In the genomic region with DNA sequence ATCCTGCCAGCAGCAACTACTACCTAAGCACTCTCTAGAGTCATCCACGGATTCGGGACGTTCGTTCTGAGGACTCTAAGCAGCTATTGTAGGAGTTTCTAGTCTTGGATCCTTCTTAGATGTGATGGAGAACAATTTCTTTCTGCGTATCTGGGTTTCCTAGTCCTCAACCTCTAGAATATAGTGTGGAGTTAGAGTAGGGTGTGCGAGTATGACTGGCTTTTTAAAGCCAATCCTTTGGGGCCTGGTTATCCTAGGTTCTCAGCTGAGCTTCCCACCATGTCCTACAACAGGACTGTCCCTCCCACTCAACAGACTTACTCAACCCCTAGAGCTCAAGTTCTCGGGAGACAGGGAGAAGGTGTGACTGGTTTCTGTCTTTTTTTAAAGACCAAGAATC, we compare ENCODE assay signal across 8 mouse cellular contexts. TPM values are rescaled to one million over a fixed set of nuclear protein-coding genes. Genes with fewer than 3 reads are reported as not detected.
DNase-seq lines count a peak whose midpoint lies in the region; ATAC-seq and TF ChIP-seq lines count a peak whose summit lies in the region.

No protein-coding gene starts in this region.

- peaks cover 37% of the 10 kb centered on the region for H3K36me3 ChIP-seq in heart, postnatal 0 days (replicated peaks; ENCODE audit: control insufficient read depth, insufficient read depth, low read length)
- H3K36me3 ChIP-seq in forebrain, postnatal 0 days (ENCODE audit: insufficient read depth), result peaks cover 30% of the 10 kb centered on the region
- peaks cover 2% of the 10 kb centered on the region; the same call in 1 of the 2 replicates for H3K36me3 ChIP-seq in midbrain, embryonic 11.5 days (ENCODE audit: control insufficient read depth, insufficient read depth, low read length)

- peak overlapping the region; percentile 74 for H3K9ac ChIP-seq in heart, postnatal 0 days (replicated peaks; ENCODE audit: low read depth, low read length)
- peak overlapping the region; percentile 80 for H3K9ac ChIP-seq in forebrain, postnatal 0 days
- peak overlapping the region; percentile 91 for H3K9ac ChIP-seq in midbrain, embryonic 11.5 days (ENCODE audit: low read length)

- ATAC-seq in heart, postnatal 0 days (ENCODE audit: insufficient read depth, low read depth), result no peak
- no peak for ATAC-seq in forebrain, postnatal 0 days
- peak; percentile 4; the same call in 1 of the 2 replicates for ATAC-seq in midbrain, embryonic 11.5 days (ENCODE audit: low FRiP score)

- WGBS in heart, postnatal 0 days, result 14% methylated on average over 7 of the region's 7 CpGs
- 28% methylated on average over 7 of the region's 7 CpGs for WGBS in forebrain, postnatal 0 days
- 31% methylated on average over 7 of the region's 7 CpGs for WGBS in midbrain, embryonic 11.5 days

- no peak for TF ChIP-seq CTCF in heart, postnatal 0 days (IDR thresholded peaks at IDR 0.05; ENCODE audit: low read depth)
- no peak for TF ChIP-seq CTCF in forebrain, postnatal 0 days (IDR thresholded peaks at IDR 0.05; ENCODE audit: low read depth)

- no peak for DNase-seq in heart, postnatal 0 days (ENCODE audit: low spot score)
- no peak for DNase-seq in heart, adult 8-10 months (ENCODE audit: low spot score)
- peak; percentile 50 for DNase-seq in NIH3T3 (ENCODE audit: low read depth)
- DNase-seq in forebrain, postnatal 0 days, result no peak
- no peak for DNase-seq in midbrain, embryonic 11.5 days (ENCODE audit: low spot score, missing footprints)
- DNase-seq in adrenal gland, postnatal 14 days, result no peak
- DNase-seq in layer of hippocampus, adult 9-10 months (ENCODE audit: low spot score), result no peak
- DNase-seq in left cerebral cortex, postnatal 4 days, result no peak

- no peaks in the 10 kb centered on the region for H3K9me3 ChIP-seq in heart, postnatal 0 days (replicated peaks; ENCODE audit: control insufficient read depth, low read length)
- H3K9me3 ChIP-seq in forebrain, postnatal 0 days (ENCODE audit: low read length), result no peaks in the 10 kb centered on the region
- no peaks in the 10 kb centered on the region for H3K9me3 ChIP-seq in midbrain, embryonic 11.5 days (ENCODE audit: control insufficient read depth, low read length)

- H3K4me2 ChIP-seq in heart, postnatal 0 days (ENCODE audit: low read depth, low read length), result peak overlapping the region; percentile 73
- peak overlapping the region; percentile 67 for H3K4me2 ChIP-seq in forebrain, postnatal 0 days (ENCODE audit: low read depth)
- H3K4me2 ChIP-seq in midbrain, embryonic 11.5 days, result peak overlapping the region; percentile 95

- intact Hi-C loops in left cerebral cortex, postnatal 4 days (cut with DNase I), result no loop called here

- peak overlapping the region; percentile 96 for H3K27ac ChIP-seq in heart, postnatal 0 days (ENCODE audit: low read depth)
- H3K27ac ChIP-seq in forebrain, postnatal 0 days (ENCODE audit: low read depth, low read length), result peak overlapping the region; percentile 94; the same call in 1 of the 2 replicates
- H3K27ac ChIP-seq in midbrain, embryonic 11.5 days (ENCODE audit: low read depth, low read length), result peak overlapping the region; percentile 97

- no peak for TF ChIP-seq EP300 in heart, postnatal 0 days (IDR thresholded peaks at IDR 0.05; ENCODE audit: low read depth)

- H3K4me3 ChIP-seq in heart, postnatal 0 days (ENCODE audit: low read depth, low read length), result peak overlapping the region; percentile 86
- H3K4me3 ChIP-seq in forebrain, postnatal 0 days (ENCODE audit: low read depth, low read length), result peak overlapping the region; percentile 92
- peak overlapping the region; percentile 86 for H3K4me3 ChIP-seq in midbrain, embryonic 11.5 days (ENCODE audit: low read depth, low read length)

- no peaks in the 10 kb centered on the region for H3K27me3 ChIP-seq in heart, postnatal 0 days (ENCODE audit: control insufficient read depth, insufficient read depth, low read length)
- H3K27me3 ChIP-seq in forebrain, postnatal 0 days (ENCODE audit: insufficient read depth, low read length), result no peaks in the 10 kb centered on the region
- H3K27me3 ChIP-seq in midbrain, embryonic 11.5 days (ENCODE audit: control insufficient read depth, insufficient read depth, low read length), result no peaks in the 10 kb centered on the region

- peaks cover 20% of the 10 kb centered on the region for H3K4me1 ChIP-seq in heart, postnatal 0 days (ENCODE audit: control insufficient read depth, insufficient read depth)
- H3K4me1 ChIP-seq in forebrain, postnatal 0 days (ENCODE audit: insufficient read depth), result peaks cover 8% of the 10 kb centered on the region; the same call in 1 of the 2 replicates
- H3K4me1 ChIP-seq in midbrain, embryonic 11.5 days (ENCODE audit: control insufficient read depth, insufficient read depth, low read length), result peaks cover 15% of the 10 kb centered on the region

RNA-seq across cellular contexts. Expression of gene Otub1, which starts 0.8 kb away (rescaled TPM):
- total RNA-seq in heart, postnatal 0 days (2014; rRNA removed; ENCODE audit: low replicate concordance), result 127 and 139 TPM in 2 replicates
- polyA plus RNA-seq in heart, postnatal 0 days (2015; fragmentation: Nextera tagmentation; extraction: Ambion mirVana), result 117 and 132 TPM in 2 replicates
- 10 to 100 TPM; 62.2 to 71.6 (median 68.0) TPM for total RNA-seq in heart, adult 8-10 months (2022)
- total RNA-seq in forebrain, postnatal 0 days (2014; rRNA removed), result 248 and 252 TPM in 2 replicates
- polyA plus RNA-seq in forebrain, postnatal 0 days (2015; fragmentation: Nextera tagmentation; extraction: Ambion mirVana), result 286 and 290 TPM in 2 replicates
- polyA plus RNA-seq in midbrain, embryonic 11.5 days (2014; fragmentation: Nextera tagmentation; extraction: Ambion mirVana), result 241 and 252 TPM in 2 replicates
- total RNA-seq in adrenal gland, postnatal 14 days (2021), result 103 and 124 TPM in 2 replicates
- total RNA-seq in left cerebral cortex, postnatal 4 days (2021), result 100 to 1,000 TPM; 181 TPM

RNA-seq across cellular contexts. Expression of gene Cox8a, which starts 12.1 kb away (rescaled TPM):
- total RNA-seq in heart, postnatal 0 days (2014; rRNA removed; ENCODE audit: low replicate concordance), result 1,841 and 2,074 TPM in 2 replicates
- polyA plus RNA-seq in heart, postnatal 0 days (2015; fragmentation: Nextera tagmentation; extraction: Ambion mirVana), result 3,012 and 3,042 TPM in 2 replicates
- total RNA-seq in heart, adult 8-10 months (2022), result 100 to 1,000 TPM; 406 to 459 (median 432) TPM
- total RNA-seq in forebrain, postnatal 0 days (2014; rRNA removed), result 735 and 828 TPM in 2 replicates
- 1,247 and 1,523 TPM in 2 replicates for polyA plus RNA-seq in forebrain, postnatal 0 days (2015; fragmentation: Nextera tagmentation; extraction: Ambion mirVana)
- polyA plus RNA-seq in midbrain, embryonic 11.5 days (2014; fragmentation: Nextera tagmentation; extraction: Ambion mirVana), result 730 and 757 TPM in 2 replicates
- total RNA-seq in adrenal gland, postnatal 14 days (2021), result 1,334 and 1,491 TPM in 2 replicates
- total RNA-seq in left cerebral cortex, postnatal 4 days (2021), result 100 to 1,000 TPM; 469 to 499 TPM

RNA-seq across cellular contexts. Expression of gene Naa40, which starts 35.7 kb away (rescaled TPM):
- total RNA-seq in heart, postnatal 0 days (2014; rRNA removed; ENCODE audit: low replicate concordance), result 30.2 and 44.0 TPM in 2 replicates
- polyA plus RNA-seq in heart, postnatal 0 days (2015; fragmentation: Nextera tagmentation; extraction: Ambion mirVana), result 27.8 and 30.4 TPM in 2 replicates
- 10 to 100 TPM; 11.7 to 21.1 (median 17.1) TPM for total RNA-seq in heart, adult 8-10 months (2022)
- 48.5 and 57.7 TPM in 2 replicates for total RNA-seq in forebrain, postnatal 0 days (2014; rRNA removed)
- 34.7 and 44.0 TPM in 2 replicates for polyA plus RNA-seq in forebrain, postnatal 0 days (2015; fragmentation: Nextera tagmentation; extraction: Ambion mirVana)
- 94.3 and 103 TPM in 2 replicates for polyA plus RNA-seq in midbrain, embryonic 11.5 days (2014; fragmentation: Nextera tagmentation; extraction: Ambion mirVana)
- total RNA-seq in adrenal gland, postnatal 14 days (2021), result 27.9 and 30.6 TPM in 2 replicates
- 10 to 100 TPM; 45.6 to 49.9 TPM for total RNA-seq in left cerebral cortex, postnatal 4 days (2021)
